Mouse (Mus musculus) Patski (cell line): ENCODE measurements around the gene Gm10392. TPM values are rescaled to one million over a fixed set of nuclear protein-coding genes. Genes with fewer than 3 reads are reported as not detected.

ENCODE experiments used
- ATAC-seq: fragments of 100-300 bp; one replicate; pipeline ENCODE4 v1.8.0; 2021
- CTCF ChIA-PET: fragments of 350-600 bp; sonication (Branson Sonifier 250); formaldehyde crosslinking; loops from one replicate; lab custom pipeline; 2022; ENCODE audit warnings: inconsistent platforms; lab: Charles Lee
- POLR2A ChIA-PET: fragments of 350-600 bp; sonication (Branson Sonifier 250); formaldehyde crosslinking; loops from one replicate; lab custom pipeline; 2022; ENCODE audit warnings: antibody characterized with exemption, inconsistent platforms; lab: Charles Lee
- DNase-seq: peaks from one replicate; pipeline ENCODE4 v3.0.0-alpha.2; 2011; ENCODE audit warnings: low read depth, low spot score
- H3K27me3 ChIP-seq: fragments of 371-371 bp; one replicate; pipeline ENCODE4 v1.5.1; 2021
- CTCF ChIP-seq: fragments of 100-300 bp; IDR thresholded peaks from one replicate; pipeline ENCODE4 v1.5.1; 2021
- in situ Hi-C: fragments of 300-500 bp; cut with MboI; formaldehyde crosslinking; loops from 3 replicates; pipeline ENCODE4 v1.11.1; 2018; ENCODE audit warnings: low pct_unique_long_range_greater_than_20kb, mixed read lengths
- polyA plus RNA-seq: library from polyadenylated mRNA; unstranded; gene quantifications from one replicate; pipeline ENCODE4 v1.2.3, GENCODE M21; 2021

Gm10392 gene
- polyA plus RNA-seq, 1 experiment from 2014 or later: not detected

DNA sequence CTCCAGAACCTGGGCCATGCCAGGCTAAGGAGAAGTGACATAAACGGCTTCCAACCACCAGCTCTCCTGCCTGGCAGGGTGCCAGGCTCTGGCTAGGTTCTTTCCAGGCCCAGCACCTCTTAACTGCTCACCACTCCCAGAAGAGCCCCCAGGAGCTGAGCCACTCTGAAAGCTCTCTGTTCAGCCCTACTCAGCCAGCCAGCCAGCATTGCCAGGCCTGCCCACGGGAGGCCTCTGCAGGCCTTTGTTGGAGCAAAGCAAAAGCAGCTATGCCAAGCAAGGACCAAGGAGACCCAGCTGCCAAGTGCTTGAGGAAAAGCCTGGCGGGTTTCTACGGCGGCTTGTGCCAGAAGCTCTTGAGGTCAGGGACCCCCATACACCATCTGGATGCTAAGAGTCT lies 32.2 kb downstream of the Gm10392 start:
- in situ Hi-C loops: no loop called here
- ChIA-PET CTCF (interaction anchor here (1.1 kb wide), 1 partner anchor 13 kb away, joined by 4 read pairs; no protein-coding TSS in a partner anchor), POLR2A (no interaction called here)
- DNase-seq (no peak), ATAC-seq (no peak)
- H3K27me3 ChIP-seq: no peaks in the 10 kb centered on the region
- TF ChIP-seq CTCF: no peak

DNA sequence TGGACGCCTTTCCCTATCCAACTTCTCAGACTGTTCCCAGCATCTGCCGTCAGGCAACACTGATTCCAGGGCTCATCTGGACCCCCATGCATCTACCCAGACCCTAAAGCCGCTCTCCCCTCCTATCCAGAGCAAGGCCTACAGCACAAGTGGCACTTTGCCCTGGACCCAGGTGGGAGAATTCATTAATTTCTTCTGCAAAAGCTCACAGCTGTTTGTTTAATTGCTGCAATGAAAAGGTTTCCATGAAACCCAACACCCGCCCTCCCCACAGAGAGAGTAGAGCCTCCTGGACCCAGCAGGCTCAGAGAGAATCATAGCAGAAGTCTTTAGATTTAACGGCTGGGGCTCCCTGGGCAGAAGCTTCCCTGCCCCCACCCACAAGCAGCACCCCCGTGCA lies 33.8 kb downstream of the Gm10392 start:
- ATAC-seq: no peak
- CTCF ChIA-PET: interaction anchor here (1.3 kb wide), 1 partner anchor 16 kb away, joined by 3 read pairs; no protein-coding TSS in a partner anchor
- in situ Hi-C loops: no loop called here
- no peak for TF ChIP-seq CTCF
- DNase-seq: no peak
- H3K27me3 ChIP-seq: no peaks in the 10 kb centered on the region
- POLR2A ChIA-PET: no interaction called here

DNA sequence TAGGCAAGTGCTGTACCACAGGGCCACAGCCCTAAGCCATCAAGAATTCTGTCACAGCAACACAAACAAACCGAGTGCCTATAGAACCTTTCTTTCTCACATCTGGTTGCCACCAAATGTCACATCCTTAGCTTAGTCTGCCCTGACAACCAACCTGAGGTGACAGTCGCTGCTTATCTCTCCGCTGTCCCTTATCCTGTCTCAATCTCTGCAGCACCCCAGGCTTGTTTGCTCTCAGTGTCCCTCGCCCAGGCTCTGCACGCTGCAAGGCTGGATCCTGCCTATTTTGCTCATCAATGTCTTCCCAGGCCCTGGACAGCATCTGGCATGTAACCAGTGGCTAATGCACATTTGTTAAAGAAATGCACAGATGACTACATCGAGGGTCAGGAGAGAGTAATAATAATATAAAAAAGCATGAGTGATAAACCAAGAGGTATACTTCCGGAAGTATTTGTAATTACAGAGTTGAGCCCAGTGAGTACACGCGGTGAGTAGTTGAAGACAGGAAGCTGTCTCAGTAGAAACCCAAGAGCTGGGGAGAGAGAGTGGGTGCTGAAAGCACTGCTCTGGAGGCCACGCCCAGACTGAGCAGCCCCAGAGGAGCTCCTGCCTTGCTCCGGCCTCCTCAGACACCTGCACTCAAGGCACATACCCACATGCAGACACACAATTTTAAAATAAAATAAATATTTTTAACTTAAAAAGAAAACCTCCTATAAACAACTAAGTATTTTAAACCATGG lies 35.3 kb downstream of the Gm10392 start:
- H3K27me3 ChIP-seq: no peaks in the 10 kb centered on the region
- in situ Hi-C loops: no loop called here
- DNase-seq (no peak), ATAC-seq (no peak)
- CTCF ChIA-PET: interaction anchor here (0.9 kb wide), 1 partner anchor 44 kb away, joined by 3 read pairs; no protein-coding TSS in a partner anchor
- POLR2A ChIA-PET: no interaction called here
- no peak for TF ChIP-seq CTCF

DNA sequence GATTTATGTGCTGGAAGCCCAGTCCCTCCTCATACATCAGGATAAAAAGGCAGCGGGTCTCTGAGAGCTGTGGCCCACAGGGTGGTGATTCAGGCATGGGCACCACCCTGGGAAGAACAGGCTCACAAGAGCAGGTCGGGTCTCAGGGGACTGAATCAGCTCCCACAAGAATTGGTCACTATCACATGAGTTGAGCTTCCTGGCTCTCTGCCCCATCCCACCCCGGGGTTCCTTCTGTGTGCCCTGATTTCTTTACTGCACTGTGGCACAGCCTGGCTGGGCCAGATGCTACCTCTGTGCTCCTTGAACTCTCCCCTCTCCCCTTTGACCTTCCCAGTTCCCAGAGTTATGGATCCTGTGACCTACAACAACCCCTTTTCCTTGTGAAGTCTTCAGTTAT lies 36.0 kb downstream of the Gm10392 start:
- ChIA-PET POLR2A (no interaction called here), CTCF (no interaction called here)
- DNase-seq (no peak), ATAC-seq (no peak)
- no peak for TF ChIP-seq CTCF
- no peaks in the 10 kb centered on the region for H3K27me3 ChIP-seq
- in situ Hi-C loops: no loop called here

DNA sequence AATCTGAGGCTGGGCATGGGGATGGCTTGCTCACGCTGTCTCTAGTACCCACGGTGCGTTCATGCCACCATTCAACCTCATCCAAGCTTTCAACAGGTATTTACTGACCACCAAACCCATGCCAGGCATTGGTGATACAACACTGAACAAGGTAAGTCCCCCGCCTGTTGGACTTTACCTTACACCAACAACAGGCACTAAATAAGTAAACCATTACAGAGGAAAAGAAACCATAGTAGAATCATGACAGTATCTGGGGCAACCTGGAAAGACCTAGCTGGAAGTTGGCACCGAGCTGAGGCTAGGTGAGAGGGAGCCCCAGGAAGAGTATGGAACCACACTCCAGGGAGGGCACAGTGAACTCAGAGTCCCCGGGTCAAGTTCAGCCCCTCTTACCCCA lies 42.1 kb downstream of the Gm10392 start:
- CTCF ChIA-PET: interaction anchor here (0.9 to 1.8 kb wide), 3 partner anchors 9 to 160 kb away, joined by 3 to 6 read pairs (median 3); partner anchors contain the start of gene Git1
- ATAC-seq: no peak
- TF ChIP-seq CTCF: no peak
- POLR2A ChIA-PET: interaction anchor here (1.2 kb wide), 1 partner anchor 11 kb away, joined by 3 read pairs; no protein-coding TSS in a partner anchor
- in situ Hi-C loops: no loop called here
- H3K27me3 ChIP-seq: no peaks in the 10 kb centered on the region
- no peak for DNase-seq

DNA sequence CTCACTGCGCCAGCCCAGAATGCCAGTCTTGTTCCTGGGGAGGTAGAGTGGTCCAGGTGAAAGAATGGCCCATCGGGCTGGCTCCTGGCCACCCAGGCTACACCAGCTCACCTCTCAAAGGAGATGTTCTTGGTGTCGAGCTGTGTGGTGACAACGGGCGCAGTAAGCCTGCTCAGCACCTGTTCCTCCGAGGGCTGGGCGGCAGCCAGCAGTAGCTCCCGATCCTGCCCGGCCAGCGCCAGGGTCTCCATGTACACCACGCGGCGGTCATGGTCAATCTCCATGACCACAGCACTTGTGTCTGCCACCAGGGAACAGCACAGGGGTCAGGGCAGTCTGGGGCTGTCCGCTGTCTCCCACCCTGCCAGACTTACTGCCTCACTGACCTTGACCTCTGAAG lies 42.8 kb downstream of the Gm10392 start:
- no peak for TF ChIP-seq CTCF
- DNase-seq: no peak
- ChIA-PET CTCF (interaction anchor here (1.0 to 1.8 kb wide), 2 partner anchors 8 to 18 kb away, joined by 3 to 6 read pairs; partner anchors contain the start of gene Git1), POLR2A (no interaction called here)
- in situ Hi-C loops: no loop called here
- no peaks in the 10 kb centered on the region for H3K27me3 ChIP-seq
- no peak for ATAC-seq

DNA sequence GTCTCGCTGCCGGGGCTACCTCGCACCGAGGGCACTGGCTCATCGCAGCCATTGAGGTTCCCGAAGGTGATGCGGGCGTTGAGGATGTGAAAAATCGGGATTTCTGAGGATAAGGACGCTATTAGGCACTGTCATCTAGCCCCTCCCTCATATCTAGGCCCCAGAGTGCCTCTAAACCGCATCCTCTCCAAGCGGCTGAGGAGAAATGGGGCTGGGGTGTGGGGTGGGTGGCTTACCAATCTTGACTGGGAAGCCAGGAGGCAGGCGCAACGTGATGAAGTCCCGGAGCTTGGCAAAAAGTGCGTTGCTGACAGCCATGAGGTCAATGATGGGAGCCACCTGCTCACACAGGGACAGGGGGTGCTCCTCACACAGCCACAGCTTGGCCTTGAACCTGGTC lies 46.2 kb downstream of the Gm10392 start:
- TF ChIP-seq CTCF: no peak
- ChIA-PET POLR2A (no interaction called here), CTCF (no interaction called here)
- in situ Hi-C loops: no loop called here
- DNase-seq (no peak), ATAC-seq (no peak)
- no peaks in the 10 kb centered on the region for H3K27me3 ChIP-seq

DNA sequence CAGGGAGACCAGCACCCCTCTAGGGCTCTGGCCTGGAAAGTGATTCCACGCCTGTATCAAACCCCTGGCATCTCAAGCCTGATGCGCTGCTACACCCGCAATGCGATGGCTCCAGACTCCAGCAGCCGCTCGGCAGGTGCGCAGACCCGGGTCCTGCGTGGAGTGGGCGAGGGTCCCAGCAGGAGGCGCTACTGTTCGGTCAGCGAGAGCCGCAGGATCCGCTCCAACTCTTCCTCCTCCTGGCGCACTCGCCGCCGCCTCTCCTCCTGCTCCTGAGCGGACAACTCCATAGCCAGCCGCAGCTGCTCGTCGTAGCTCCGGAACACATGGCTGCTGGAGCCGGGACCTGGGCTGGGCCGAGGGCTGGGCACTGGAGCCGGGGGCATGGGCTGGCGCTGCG lies 47.6 kb downstream of the Gm10392 start:
- no peaks in the 10 kb centered on the region for H3K27me3 ChIP-seq
- ChIA-PET POLR2A (no interaction called here), CTCF (no interaction called here)
- ATAC-seq: no peak
- no peak for DNase-seq
- TF ChIP-seq CTCF: no peak
- in situ Hi-C loops: no loop called here

DNA sequence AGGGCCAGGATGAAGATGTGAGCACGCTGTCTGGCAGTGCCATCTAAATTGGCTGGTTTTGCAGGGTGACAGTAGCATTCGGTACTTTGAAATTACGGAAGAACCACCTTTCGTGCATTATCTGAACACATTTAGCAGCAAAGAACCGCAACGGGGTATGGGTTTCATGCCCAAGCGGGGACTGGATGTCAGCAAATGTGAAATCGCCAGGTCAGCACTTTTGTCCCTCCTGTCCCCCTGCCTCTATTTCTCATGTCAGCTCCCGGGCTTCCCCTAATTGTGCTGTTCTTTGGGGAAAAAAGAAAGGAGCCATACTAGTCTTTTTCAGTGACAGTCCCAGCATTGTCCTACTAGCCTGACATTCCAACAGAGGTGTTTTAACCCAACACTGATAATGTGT lies 50.6 kb downstream of the Gm10392 start:
- no peaks in the 10 kb centered on the region for H3K27me3 ChIP-seq
- in situ Hi-C loops: no loop called here
- ChIA-PET CTCF (interaction anchor here (1.2 kb wide), 1 partner anchor 8 kb away, joined by 6 read pairs; no protein-coding TSS in a partner anchor), POLR2A (no interaction called here)
- no peak for TF ChIP-seq CTCF
- DNase-seq: no peak
- ATAC-seq: no peak

DNA sequence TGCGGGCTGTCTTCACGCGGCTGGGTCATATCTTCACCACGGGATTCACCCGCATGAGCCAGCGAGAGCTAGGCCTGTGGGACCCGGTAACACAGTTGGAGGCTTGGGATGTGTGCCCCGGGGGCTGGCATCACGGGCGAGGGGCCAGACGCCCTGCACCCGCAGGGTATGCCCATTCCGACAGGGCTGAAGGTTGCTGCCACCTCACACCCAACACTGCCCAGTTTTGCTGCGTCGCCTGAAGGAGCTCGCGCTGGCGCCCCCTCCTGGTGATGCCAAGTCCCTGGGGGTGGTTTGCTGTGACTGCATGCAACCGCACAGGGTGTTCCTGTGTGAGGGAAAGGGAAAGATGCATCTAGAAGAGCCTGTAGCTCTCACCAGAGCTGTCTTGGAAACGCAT lies 51.2 kb downstream of the Gm10392 start:
- CTCF ChIA-PET: interaction anchor here (1.2 to 1.3 kb wide), 2 partner anchors 9 to 59 kb away, joined by 4 to 6 read pairs; no protein-coding TSS in a partner anchor
- in situ Hi-C loops: no loop called here
- POLR2A ChIA-PET: no interaction called here
- DNase-seq: no peak
- no peaks in the 10 kb centered on the region for H3K27me3 ChIP-seq
- ATAC-seq: no peak
- no peak for TF ChIP-seq CTCF

DNA sequence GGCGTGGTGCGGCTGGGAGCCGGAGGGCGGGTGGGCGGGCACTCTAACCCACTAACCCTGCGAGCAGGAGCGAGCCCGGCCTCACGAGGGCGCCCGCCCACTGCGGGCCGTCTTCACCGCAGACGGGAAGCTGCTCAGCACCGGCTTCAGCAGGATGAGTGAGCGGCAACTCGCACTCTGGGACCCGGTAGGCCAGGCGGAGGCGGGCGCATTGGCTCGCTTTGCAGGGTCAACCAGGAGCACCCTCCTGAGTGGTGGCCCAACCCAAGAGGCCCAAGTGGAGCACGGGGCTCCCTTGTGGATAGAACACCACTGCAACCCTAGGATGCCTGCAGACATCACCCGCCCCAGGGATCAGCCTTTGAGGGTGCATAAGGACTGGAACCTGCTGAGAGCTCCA lies 51.8 kb downstream of the Gm10392 start:
- no peak for TF ChIP-seq CTCF
- DNase-seq (no peak), ATAC-seq (no peak)
- in situ Hi-C loops: no loop called here
- POLR2A ChIA-PET: no interaction called here
- no peaks in the 10 kb centered on the region for H3K27me3 ChIP-seq
- CTCF ChIA-PET: interaction anchor here (1.2 to 1.3 kb wide), 2 partner anchors 10 to 60 kb away, joined by 4 to 6 read pairs; no protein-coding TSS in a partner anchor

Other genes starting within 250 kb of the Gm10392 start
- gene Coro6, start 56.8 kb downstream of the Gm10392 start, polyA plus RNA-seq: 18.0 TPM
- gene Ankrd13b, start 29.5 kb downstream of the Gm10392 start, polyA plus RNA-seq: 30.0 TPM
- gene Git1, start 25.6 kb downstream of the Gm10392 start, polyA plus RNA-seq: 76.8 TPM
- 0.15 TPM for gene Abhd15, start 4.1 kb downstream of the Gm10392 start, polyA plus RNA-seq
- gene Trp53i13, start 3.2 kb downstream of the Gm10392 start, polyA plus RNA-seq: 20.5 TPM
- gene Taok1, start 88.6 kb upstream of the Gm10392 start, polyA plus RNA-seq: 28.7 TPM
- gene Nufip2, start 167.0 kb upstream of the Gm10392 start, polyA plus RNA-seq: 50.3 TPM
- gene Cryba1, start 206.1 kb upstream of the Gm10392 start, polyA plus RNA-seq: not detected
- gene Myo18a, start 244.0 kb upstream of the Gm10392 start, polyA plus RNA-seq: 166 TPM